Mouse (Mus musculus): ENCODE results near the gene Tap1. TPM values are rescaled to one million over a fixed set of nuclear protein-coding genes. Genes with fewer than 3 reads are reported as not detected.

The Tap1 gene
- polyA plus RNA-seq, 1 experiment from 2014 or later: 1.5 TPM

- Histone ChIP-seq H3K4me2 (replicated peaks) (no peak overlapping the region), H3K9me3 (no peaks in the 10 kb centered on the region), H3K4me3 (no peak overlapping the region), H3K9ac (replicated peaks) (no peak overlapping the region), H3K27ac (replicated peaks) (no peak overlapping the region), H3K4me1 (no peaks in the 10 kb centered on the region), H3K36me3 (no peaks in the 10 kb centered on the region), H3K27me3 (no peaks in the 10 kb centered on the region)
- no peak for ATAC-seq (replicated peaks)
- 64% methylated on average over 5 of the region's 5 CpGs for WGBS
Observed at GRCm38 (mm10) chr17:34155534-34155933, 31.8 kb upstream of the Tap1 start.

GRCm38 (mm10) chr17:34164202-34164895 is 23.0 kb upstream of the Tap1 start:
- H3K27ac ChIP-seq (replicated peaks): no peak overlapping the region
- H3K9ac ChIP-seq (replicated peaks): no peak overlapping the region
- H3K36me3 ChIP-seq: no peaks in the 10 kb centered on the region
- H3K9me3 ChIP-seq: no peaks in the 10 kb centered on the region
- 43% methylated on average over 9 of the region's 9 CpGs for WGBS
- no peak overlapping the region for H3K4me3 ChIP-seq
- H3K27me3 ChIP-seq: no peaks in the 10 kb centered on the region
- ATAC-seq (replicated peaks): no peak
- no peaks in the 10 kb centered on the region for H3K4me1 ChIP-seq
- no peak overlapping the region for H3K4me2 ChIP-seq (replicated peaks)

DNA sequence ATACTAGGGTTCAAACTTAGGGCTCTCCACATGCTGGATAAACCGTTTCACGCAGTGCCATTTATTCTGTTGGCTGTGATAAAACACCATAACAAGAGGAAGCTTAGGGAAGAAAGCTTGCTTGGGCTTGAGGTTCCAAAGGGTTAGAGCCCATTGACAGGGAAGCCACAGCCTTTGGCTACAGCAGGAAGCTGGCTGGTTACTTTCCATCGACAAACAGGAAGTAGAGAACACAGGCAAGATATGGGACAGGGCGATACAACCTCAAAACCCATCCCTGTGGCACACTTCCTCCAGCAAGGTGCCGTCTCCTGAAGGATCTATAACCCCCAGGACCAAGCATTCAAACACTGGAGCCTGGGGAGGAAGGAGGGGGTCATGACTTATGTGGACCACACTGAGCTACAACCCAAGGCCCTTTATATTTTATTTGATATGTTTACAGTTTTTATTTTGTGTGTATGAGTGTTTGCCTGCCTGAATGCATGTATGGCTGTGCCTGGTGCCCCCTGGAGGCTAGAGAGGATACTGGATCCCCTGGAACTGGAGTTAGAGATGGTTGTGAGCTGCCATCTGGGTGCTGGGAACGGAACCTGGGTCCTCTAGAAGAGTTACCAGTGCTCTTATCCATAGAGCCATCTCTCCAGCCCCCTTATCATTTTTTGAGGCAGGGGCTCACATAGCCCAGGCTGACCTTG is 22.2 kb upstream of the Tap1 start:
- Histone ChIP-seq H3K9ac (replicated peaks) (no peak overlapping the region), H3K4me3 (no peak overlapping the region), H3K4me1 (no peaks in the 10 kb centered on the region), H3K36me3 (no peaks in the 10 kb centered on the region), H3K9me3 (no peaks in the 10 kb centered on the region), H3K27me3 (no peaks in the 10 kb centered on the region), H3K27ac (replicated peaks) (no peak overlapping the region), H3K4me2 (replicated peaks) (no peak overlapping the region)
- ATAC-seq (replicated peaks): no peak
- 82% methylated on average over 6 of the region's 6 CpGs for WGBS

DNA sequence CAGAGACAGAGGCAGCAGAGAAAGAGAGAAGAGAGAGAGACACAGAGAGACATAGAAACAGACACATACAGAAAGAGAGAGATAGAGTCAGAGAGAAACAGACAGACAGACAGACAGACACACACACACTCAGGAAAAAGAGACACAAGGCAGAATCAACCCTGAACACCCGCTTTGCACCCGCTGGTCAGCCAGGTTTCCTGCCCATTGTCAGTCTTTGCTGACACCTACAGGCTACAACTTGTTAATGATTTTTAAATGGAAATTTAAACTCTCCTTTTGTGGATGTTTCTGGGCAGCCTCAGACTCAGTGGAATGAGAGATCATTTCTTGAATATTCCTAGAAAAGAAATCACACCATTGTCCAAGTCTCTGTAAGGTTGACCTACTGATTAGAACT is 18.1 kb upstream of the Tap1 start:
- ATAC-seq (replicated peaks): no peak
- no peak overlapping the region for H3K4me3 ChIP-seq

GRCm38 (mm10) chr17:34170487-34170876 is 16.9 kb upstream of the Tap1 start:
- Histone ChIP-seq H3K4me1 (no peaks in the 10 kb centered on the region), H3K27me3 (no peaks in the 10 kb centered on the region), H3K36me3 (no peaks in the 10 kb centered on the region), H3K9ac (replicated peaks) (no peak overlapping the region), H3K4me2 (replicated peaks) (no peak overlapping the region), H3K9me3 (no peaks in the 10 kb centered on the region), H3K4me3 (no peak overlapping the region), H3K27ac (replicated peaks) (no peak overlapping the region)
- 31% methylated on average over 4 of the region's 4 CpGs for WGBS
- ATAC-seq (replicated peaks): no peak

More for the DNA sequence above, 18.1 kb upstream of the Tap1 start:
- Histone ChIP-seq H3K9me3 (no peaks in the 10 kb centered on the region), H3K27me3 (no peaks in the 10 kb centered on the region), H3K36me3 (no peaks in the 10 kb centered on the region), H3K27ac (replicated peaks) (no peak overlapping the region), H3K4me1 (no peaks in the 10 kb centered on the region), H3K9ac (replicated peaks) (no peak overlapping the region), H3K4me2 (replicated peaks) (no peak overlapping the region)
- 2% methylated on average over 2 of the region's 2 CpGs for WGBS

- no peaks in the 10 kb centered on the region for H3K27me3 ChIP-seq
- H3K9ac ChIP-seq (replicated peaks): no peak overlapping the region
- H3K9me3 ChIP-seq: no peaks in the 10 kb centered on the region
- 43% methylated on average over 13 of the region's 13 CpGs for WGBS
- H3K4me2 ChIP-seq (replicated peaks): no peak overlapping the region
- no peak overlapping the region for H3K4me3 ChIP-seq
- no peaks in the 10 kb centered on the region for H3K36me3 ChIP-seq
- no peak overlapping the region for H3K27ac ChIP-seq (replicated peaks)
- ATAC-seq (replicated peaks): no peak
- H3K4me1 ChIP-seq: no peaks in the 10 kb centered on the region
Observed at GRCm38 (mm10) chr17:34170877-34171498, 16.4 kb upstream of the Tap1 start.

- Histone ChIP-seq H3K9ac (replicated peaks) (no peak overlapping the region), H3K27ac (replicated peaks) (no peak overlapping the region), H3K9me3 (0 out of 2 replicates have a peak, but pooled peaks cover 4% of the 10 kb centered on the region), H3K4me1 (no peaks in the 10 kb centered on the region), H3K27me3 (no peaks in the 10 kb centered on the region), H3K4me2 (replicated peaks) (no peak overlapping the region), H3K36me3 (no peaks in the 10 kb centered on the region), H3K4me3 (no peak overlapping the region)
- whole genome bisulfite sequencing: 93% methylated on average over 5 of the region's 5 CpGs
- no peak for ATAC-seq (replicated peaks)
Observed at GRCm38 (mm10) chr17:34172528-34172927, 14.8 kb upstream of the Tap1 start.

- H3K4me3 ChIP-seq: no peak overlapping the region
- H3K4me1 ChIP-seq: no peaks in the 10 kb centered on the region
- no peak overlapping the region for H3K9ac ChIP-seq (replicated peaks)
- no peak for ATAC-seq (replicated peaks)
- 71% methylated on average over 1 of the region's 1 CpGs for WGBS
- no peaks in the 10 kb centered on the region for H3K27me3 ChIP-seq
- 0 out of 2 replicates have a peak, but pooled peaks cover 4% of the 10 kb centered on the region for H3K9me3 ChIP-seq
- no peak overlapping the region for H3K4me2 ChIP-seq (replicated peaks)
- H3K36me3 ChIP-seq: no peaks in the 10 kb centered on the region
- no peak overlapping the region for H3K27ac ChIP-seq (replicated peaks)
Observed at GRCm38 (mm10) chr17:34174075-34174474, 13.3 kb upstream of the Tap1 start.

DNA sequence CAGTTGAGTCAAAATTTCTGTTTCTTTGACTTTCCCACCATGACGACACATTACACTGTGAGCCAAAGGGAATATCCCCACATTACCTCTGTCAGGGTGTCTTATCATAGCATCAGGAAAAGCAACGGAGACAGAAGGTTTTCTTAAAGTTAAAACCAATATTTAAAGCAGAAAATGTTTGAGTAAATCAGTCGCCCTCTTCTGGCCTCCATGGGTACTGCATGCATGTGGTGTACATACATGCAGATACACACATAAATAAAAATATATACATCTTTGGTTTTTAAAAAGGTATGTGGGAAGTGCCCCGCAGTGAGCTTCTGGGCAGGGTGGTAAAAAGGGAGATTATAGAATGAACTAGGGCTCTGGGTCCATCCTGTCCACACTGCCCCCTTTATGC is 10.2 kb upstream of the Tap1 start:
- Histone ChIP-seq H3K4me2 (replicated peaks) (no peak overlapping the region), H3K36me3 (no peaks in the 10 kb centered on the region), H3K4me1 (no peaks in the 10 kb centered on the region), H3K27ac (replicated peaks) (no peak overlapping the region), H3K4me3 (no peak overlapping the region), H3K9me3 (0 out of 2 replicates have a peak, but pooled peaks cover 4% of the 10 kb centered on the region), H3K9ac (replicated peaks) (no peak overlapping the region), H3K27me3 (no peaks in the 10 kb centered on the region)
- ATAC-seq (replicated peaks): no peak
- WGBS: 74% methylated on average over 4 of the region's 4 CpGs

DNA sequence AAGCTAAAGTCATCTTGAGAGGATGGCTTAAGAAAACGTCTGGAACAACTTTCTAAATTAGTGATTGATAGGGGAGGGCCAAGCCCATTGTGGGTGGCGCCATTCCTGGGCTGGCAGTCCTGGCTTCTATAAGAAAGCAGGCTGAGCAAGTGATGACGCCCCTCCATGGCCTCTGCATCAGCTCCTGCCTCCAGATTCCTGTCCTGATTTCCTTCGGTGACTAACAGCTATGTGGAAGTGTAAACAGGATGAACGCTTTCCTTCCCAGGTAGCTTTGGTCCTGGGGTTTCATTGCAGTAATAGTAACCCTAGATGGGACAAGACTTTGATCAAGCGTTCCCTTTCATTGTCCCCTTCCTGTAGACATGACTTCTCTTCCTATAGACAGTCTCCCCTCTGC is 8.3 kb upstream of the Tap1 start:
- Histone ChIP-seq H3K27me3 (no peaks in the 10 kb centered on the region), H3K9me3 (0 out of 2 replicates have a peak, but pooled peaks cover 4% of the 10 kb centered on the region), H3K9ac (replicated peaks) (no peak overlapping the region), H3K4me3 (no peak overlapping the region), H3K4me2 (replicated peaks) (no peak overlapping the region), H3K4me1 (no peaks in the 10 kb centered on the region), H3K36me3 (no peaks in the 10 kb centered on the region), H3K27ac (replicated peaks) (no peak overlapping the region)
- no peak for ATAC-seq (replicated peaks)
- WGBS: 71% methylated on average over 6 of the region's 6 CpGs

- H3K4me3 ChIP-seq: no peak overlapping the region
- no peak overlapping the region for H3K27ac ChIP-seq (replicated peaks)
- no peak overlapping the region for H3K4me2 ChIP-seq (replicated peaks)
- no peak overlapping the region for H3K9ac ChIP-seq (replicated peaks)
- H3K36me3 ChIP-seq: no peaks in the 10 kb centered on the region
- WGBS: 79% methylated on average over 13 of the region's 13 CpGs
- ATAC-seq (replicated peaks): no peak
- no peaks in the 10 kb centered on the region for H3K27me3 ChIP-seq
- H3K4me1 ChIP-seq: no peaks in the 10 kb centered on the region
- 0 out of 2 replicates have a peak, but pooled peaks cover 4% of the 10 kb centered on the region for H3K9me3 ChIP-seq
Observed at GRCm38 (mm10) chr17:34179913-34180859, 7.2 kb upstream of the Tap1 start.
